Mouse (Mus musculus): ENCODE measurements around the gene Ice2.

DNA sequence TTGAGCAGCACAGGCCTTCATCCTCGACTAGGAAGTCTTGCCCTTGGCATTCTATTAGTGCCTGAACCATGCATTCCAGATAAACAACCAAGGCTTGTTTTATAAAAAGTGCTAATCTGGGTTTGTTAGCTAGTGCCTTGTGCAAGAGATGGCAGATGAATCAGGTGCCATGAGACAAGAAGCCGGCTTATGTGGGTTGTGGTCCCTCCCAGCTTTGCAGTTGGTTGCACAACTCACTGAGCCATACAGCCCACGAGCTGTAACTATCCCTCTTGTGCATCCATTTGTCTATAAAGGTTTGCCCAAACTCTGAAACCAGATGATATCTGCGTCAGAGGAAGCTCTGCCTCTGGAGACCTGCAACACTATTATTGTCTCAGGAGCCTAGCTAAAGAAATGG is 30.7 kb upstream of the Ice2 start:
- TF ChIP-seq POLR2A (IDR thresholded peaks at IDR 0.05; ENCODE audit: insufficient read length, low read depth) (no peak), MYOD1 (IDR thresholded peaks at IDR 0.05; ENCODE audit: control insufficient read depth in 1 of 3, insufficient read length in 2 of 3, low read depth in 2 of 3) (no peak), CEBPB (IDR thresholded peaks at IDR 0.05; ENCODE audit: insufficient read depth, poor library complexity, severe bottlenecking) (no peak), SRF (IDR thresholded peaks at IDR 0.05; ENCODE audit: control insufficient read depth, insufficient read length, low read depth) (no peak), TCF12 (IDR thresholded peaks at IDR 0.05; ENCODE audit: insufficient read depth, poor library complexity, severe bottlenecking) (no peak), POLR2AphosphoS2 (IDR thresholded peaks at IDR 0.05; ENCODE audit: insufficient read length, low read depth) (no peak), USF1 (IDR thresholded peaks at IDR 0.05; ENCODE audit: low read depth) (no peak), E2F4 (IDR thresholded peaks at IDR 0.05; ENCODE audit: insufficient read depth) (no peak), REST (IDR thresholded peaks at IDR 0.05; ENCODE audit: insufficient read depth, insufficient read length) (no peak), MAX (IDR thresholded peaks at IDR 0.05; ENCODE audit: low read depth) (no peak)

All from myocyte (in vitro differentiated cells).